Mouse (Mus musculus) heart, embryonic 10.5 days (tissue): ENCODE data around the gene Sdk1. TPM values are rescaled to one million over a fixed set of nuclear protein-coding genes. Genes with fewer than 3 reads are reported as not detected.

Experiments used
- DNase-seq: peaks from one replicate; pipeline ENCODE4 v3.0.0-alpha.2; 2017; ENCODE audit warnings: low spot score
- H3K27ac ChIP-seq: fragments of 300-500 bp; sonication (generic); 2 replicates; pipeline ENCODE4 v1.5.1; 2016; ENCODE audit warnings: mild to moderate bottlenecking
- H3K27me3 ChIP-seq: fragments of 300-500 bp; sonication (generic); 2 replicates; pipeline ENCODE4 v1.6.1; 2016; ENCODE audit warnings: mild to moderate bottlenecking; ENCODE audit not compliant: poor library complexity, insufficient read depth, severe bottlenecking
- H3K36me3 ChIP-seq: fragments of 300-500 bp; sonication (generic); 2 replicates; pipeline ENCODE4 v1.6.1; 2016; ENCODE audit warnings: mild to moderate bottlenecking, moderate library complexity
- H3K4me1 ChIP-seq: fragments of 300-500 bp; sonication (generic); 2 replicates; pipeline ENCODE4 v1.6.1; 2016; ENCODE audit warnings: mild to moderate bottlenecking
- H3K4me3 ChIP-seq: fragments of 300-500 bp; sonication (generic); 2 replicates; pipeline ENCODE4 v1.5.1; 2016; ENCODE audit warnings: mild to moderate bottlenecking, moderate library complexity
- H3K9me3 ChIP-seq: fragments of 300-500 bp; sonication (generic); 2 replicates; pipeline ENCODE4 v1.6.1; 2016; ENCODE audit warnings: mild to moderate bottlenecking, moderate library complexity
- WGBS: fragments of 180-500 bp; shearing (Covaris S2); methylation state at CpG from one replicate; pipeline ENCODE4 v1.1.7; 2016; 5-methylcytosine and 5-hydroxymethylcytosine counted together
- polyA plus RNA-seq: library from polyadenylated mRNA; unstranded; fragments of >200 nt; fragmentation: Nextera tagmentation; extraction: Ambion mirVana; gene quantifications from 2 replicates; pipeline ENCODE4 v1.2.1, GENCODE M21; 2016

The Sdk1 gene
- polyA plus RNA-seq, 1 experiment from 2014 or later, result 3.1 TPM

DNA sequence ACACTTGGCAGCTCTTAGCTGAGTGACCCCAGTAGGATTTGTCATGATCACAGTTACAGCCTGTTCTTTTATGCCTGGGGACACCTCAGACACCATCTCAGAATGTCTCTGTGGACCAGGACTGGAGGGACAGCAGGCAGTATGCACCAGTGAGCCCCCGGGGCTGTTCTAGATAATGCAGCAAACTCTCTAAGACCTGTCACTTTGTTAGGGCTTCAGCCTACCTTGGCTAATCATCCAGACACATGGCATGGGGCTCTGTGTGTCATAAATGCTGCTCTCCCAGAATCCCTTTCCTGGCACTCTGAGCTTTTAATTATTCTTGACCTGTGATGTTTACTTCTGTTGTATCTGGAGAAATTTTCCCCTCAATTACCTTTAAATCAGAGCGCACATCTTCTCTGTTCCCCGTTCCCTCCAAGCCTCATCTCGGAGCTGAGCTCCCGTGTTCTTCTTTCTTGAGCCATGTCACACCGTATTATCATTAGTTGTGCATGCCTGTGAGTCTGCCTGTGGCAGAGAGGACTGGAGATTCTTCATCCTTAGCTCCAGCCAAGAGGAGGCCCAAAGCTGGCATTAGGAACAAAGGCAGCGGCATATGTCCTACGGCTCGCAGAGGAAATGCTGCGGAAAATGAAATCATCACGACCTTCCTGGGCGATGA, 448.3 kb downstream of the Sdk1 start:
- DNase-seq, result no peak
- Histone ChIP-seq H3K4me1 (peaks cover 21% of the 10 kb centered on the region), H3K4me3 (no peak overlapping the region), H3K9me3 (no peaks in the 10 kb centered on the region), H3K36me3 (no peaks in the 10 kb centered on the region), H3K27ac (no peak overlapping the region), H3K27me3 (no peaks in the 10 kb centered on the region)
- 92% methylated on average over 12 of the region's 12 CpGs for WGBS

- Histone ChIP-seq H3K9me3 (no peaks in the 10 kb centered on the region), H3K27me3 (no peaks in the 10 kb centered on the region), H3K36me3 (no peaks in the 10 kb centered on the region), H3K4me1 (peaks cover 29% of the 10 kb centered on the region), H3K27ac (no peak overlapping the region), H3K4me3 (no peak overlapping the region)
- DNase-seq, result no peak
- 80% methylated on average over 7 of the region's 7 CpGs for WGBS
Measured at GRCm38 (mm10) chr5:141691482-141691975, 450.2 kb downstream of the Sdk1 start.

DNA sequence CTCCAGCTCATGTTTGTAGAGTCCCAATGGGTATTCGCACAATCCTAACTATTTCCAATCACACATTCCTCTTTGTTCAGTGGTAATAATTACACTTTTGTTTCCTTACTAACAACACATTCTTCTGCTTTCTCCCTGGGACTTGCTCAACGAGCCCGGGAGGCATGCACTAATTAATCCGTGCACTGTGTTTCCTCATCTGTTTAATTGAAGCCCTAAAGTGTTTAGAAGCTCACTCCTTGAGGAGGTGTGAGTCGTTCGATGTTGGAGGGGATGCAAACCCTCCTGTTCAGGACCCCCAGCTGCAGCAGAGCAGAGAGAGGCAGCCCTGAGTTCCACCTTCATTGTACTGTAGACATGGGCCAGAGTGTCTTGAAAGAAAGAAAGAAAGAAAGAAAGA, 452.4 kb downstream of the Sdk1 start:
- H3K27me3 ChIP-seq, result no peaks in the 10 kb centered on the region
- H3K27ac ChIP-seq, result peak overlapping the region; percentile 36; the same call in 1 of the 2 replicates
- no peak for DNase-seq
- no peaks in the 10 kb centered on the region for H3K9me3 ChIP-seq
- no peaks in the 10 kb centered on the region for H3K36me3 ChIP-seq
- WGBS, result 57% methylated on average over 6 of the region's 6 CpGs
- H3K4me1 ChIP-seq, result peaks cover 34% of the 10 kb centered on the region
- H3K4me3 ChIP-seq, result peak overlapping the region; percentile 33

DNA sequence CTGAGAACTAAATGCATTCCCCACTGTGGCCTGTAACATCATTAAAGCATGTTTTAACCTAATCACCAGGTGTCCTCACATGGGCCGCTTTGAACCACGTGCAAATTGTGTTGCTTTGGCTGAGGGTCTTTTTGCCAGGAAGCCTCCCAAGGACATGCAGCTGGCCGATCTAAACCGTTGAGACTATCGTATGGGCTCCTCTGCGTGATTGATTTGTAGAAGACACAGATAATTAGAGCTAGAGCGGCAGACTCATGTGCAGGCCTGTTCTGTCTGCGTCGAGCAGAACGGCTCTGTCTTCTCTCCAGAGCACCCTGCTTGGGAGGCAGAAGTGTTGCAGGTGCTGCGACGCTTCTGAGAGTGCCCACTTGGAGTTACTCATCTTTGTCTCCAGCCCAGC, 453.6 kb downstream of the Sdk1 start:
- Histone ChIP-seq H3K36me3 (no peaks in the 10 kb centered on the region), H3K27me3 (no peaks in the 10 kb centered on the region), H3K9me3 (no peaks in the 10 kb centered on the region), H3K4me1 (peaks cover 34% of the 10 kb centered on the region), H3K4me3 (no peak overlapping the region), H3K27ac (no peak overlapping the region)
- WGBS, result 54% methylated on average over 12 of the region's 12 CpGs
- no peak for DNase-seq

- Histone ChIP-seq H3K27ac (no peak overlapping the region), H3K27me3 (no peaks in the 10 kb centered on the region), H3K4me3 (no peak overlapping the region), H3K36me3 (no peaks in the 10 kb centered on the region), H3K9me3 (no peaks in the 10 kb centered on the region), H3K4me1 (peaks cover 22% of the 10 kb centered on the region)
- WGBS, result 18% methylated on average over 3 of the region's 3 CpGs
- no peak for DNase-seq
Measured at GRCm38 (mm10) chr5:141698406-141698805, 457.1 kb downstream of the Sdk1 start.

GRCm38 (mm10) chr5:141720751-141721150, 479.5 kb downstream of the Sdk1 start:
- Histone ChIP-seq H3K36me3 (0 out of 2 replicates have a peak, but pooled peaks cover 3% of the 10 kb centered on the region), H3K4me1 (no peaks in the 10 kb centered on the region), H3K9me3 (no peaks in the 10 kb centered on the region), H3K4me3 (no peak overlapping the region), H3K27me3 (no peaks in the 10 kb centered on the region), H3K27ac (no peak overlapping the region)
- WGBS, result 81% methylated on average over 3 of the region's 3 CpGs
- no peak for DNase-seq

- Histone ChIP-seq H3K4me1 (peaks cover 6% of the 10 kb centered on the region; the same call in 1 of the 2 replicates), H3K36me3 (peaks cover 5% of the 10 kb centered on the region; the same call in 1 of the 2 replicates), H3K27ac (no peak overlapping the region), H3K4me3 (no peak overlapping the region), H3K9me3 (no peaks in the 10 kb centered on the region), H3K27me3 (no peaks in the 10 kb centered on the region)
- WGBS, result 53% methylated on average over 2 of the region's 2 CpGs
- no peak for DNase-seq
Measured at GRCm38 (mm10) chr5:141727968-141728367, 486.7 kb downstream of the Sdk1 start.

DNA sequence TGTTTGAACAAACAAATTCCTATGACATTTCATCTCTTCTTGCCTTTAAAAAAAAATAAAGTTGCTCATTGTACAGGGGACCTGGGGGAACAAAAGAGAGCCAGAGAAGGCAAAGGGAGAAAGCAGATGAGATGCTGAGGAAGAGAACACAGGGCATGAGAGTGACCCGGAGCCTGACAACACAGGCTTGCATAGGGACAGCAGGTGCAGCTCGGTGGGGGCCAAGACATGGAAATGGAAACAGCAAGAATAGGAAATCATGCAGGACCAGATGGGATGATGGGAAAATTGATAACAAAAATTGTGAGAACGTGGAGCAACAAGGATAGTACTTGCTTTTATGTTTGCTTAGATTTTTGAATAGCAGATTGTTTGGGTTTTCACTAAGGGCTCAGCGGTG, 488.7 kb downstream of the Sdk1 start:
- WGBS, result 73% methylated on average over 4 of the region's 4 CpGs
- H3K4me1 ChIP-seq, result peaks cover 6% of the 10 kb centered on the region; the same call in 1 of the 2 replicates
- no peaks in the 10 kb centered on the region for H3K27me3 ChIP-seq
- H3K4me3 ChIP-seq, result no peak overlapping the region
- H3K9me3 ChIP-seq, result no peaks in the 10 kb centered on the region
- peaks cover 3% of the 10 kb centered on the region; the same call in 1 of the 2 replicates for H3K36me3 ChIP-seq
- no peak overlapping the region for H3K27ac ChIP-seq
- DNase-seq, result no peak

GRCm38 (mm10) chr5:141738725-141739124, 497.4 kb downstream of the Sdk1 start:
- WGBS, result 74% methylated on average over 5 of the region's 5 CpGs
- H3K27me3 ChIP-seq, result no peaks in the 10 kb centered on the region
- H3K27ac ChIP-seq, result no peak overlapping the region
- DNase-seq, result no peak
- peaks cover 8% of the 10 kb centered on the region for H3K9me3 ChIP-seq
- no peaks in the 10 kb centered on the region; the same call in 1 of the 2 replicates for H3K36me3 ChIP-seq
- H3K4me3 ChIP-seq, result no peak overlapping the region
- H3K4me1 ChIP-seq, result 0 out of 2 replicates have a peak, but pooled peaks cover 4% of the 10 kb centered on the region

DNA sequence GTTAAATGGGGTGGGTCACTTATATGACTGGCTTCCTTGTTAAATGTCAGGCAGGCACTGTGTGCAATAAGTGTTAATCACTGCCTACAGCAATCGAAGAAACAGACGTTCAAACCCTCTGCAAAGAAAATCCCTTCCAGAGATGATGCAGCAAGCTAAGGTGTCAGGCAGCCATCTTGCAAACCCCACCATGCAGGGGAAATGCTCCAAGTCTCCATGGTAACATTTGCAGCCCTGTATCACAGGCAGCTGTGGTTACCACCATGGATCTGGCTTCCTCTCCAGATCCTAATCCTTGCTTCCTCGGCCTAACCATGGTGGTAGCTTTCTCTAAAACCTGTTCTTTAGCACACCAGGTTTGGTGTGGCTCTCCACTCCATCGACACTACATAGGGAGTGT, 507.5 kb downstream of the Sdk1 start:
- Histone ChIP-seq H3K9me3 (no peaks in the 10 kb centered on the region), H3K36me3 (no peaks in the 10 kb centered on the region), H3K27me3 (no peaks in the 10 kb centered on the region), H3K4me3 (no peak overlapping the region), H3K27ac (no peak overlapping the region), H3K4me1 (no peaks in the 10 kb centered on the region)
- DNase-seq, result no peak
- 86% methylated on average over 4 of the region's 4 CpGs for WGBS

- 52% methylated on average over 7 of the region's 7 CpGs for WGBS
- Histone ChIP-seq H3K4me1 (peaks cover 22% of the 10 kb centered on the region), H3K27ac (no peak overlapping the region), H3K36me3 (no peaks in the 10 kb centered on the region), H3K27me3 (no peaks in the 10 kb centered on the region), H3K9me3 (no peaks in the 10 kb centered on the region), H3K4me3 (no peak overlapping the region)
- DNase-seq, result no peak
Measured at GRCm38 (mm10) chr5:141754278-141754677, 513.0 kb downstream of the Sdk1 start.

GRCm38 (mm10) chr5:141758885-141759284, 517.6 kb downstream of the Sdk1 start:
- peak overlapping the region; percentile 49 for H3K27ac ChIP-seq
- no peaks in the 10 kb centered on the region for H3K9me3 ChIP-seq
- H3K4me1 ChIP-seq, result peaks cover 39% of the 10 kb centered on the region
- WGBS, result 29% methylated on average over 8 of the region's 8 CpGs
- peak; percentile 77 for DNase-seq
- no peak overlapping the region; the same call in 1 of the 2 replicates for H3K4me3 ChIP-seq
- H3K27me3 ChIP-seq, result no peaks in the 10 kb centered on the region
- no peaks in the 10 kb centered on the region for H3K36me3 ChIP-seq

DNA sequence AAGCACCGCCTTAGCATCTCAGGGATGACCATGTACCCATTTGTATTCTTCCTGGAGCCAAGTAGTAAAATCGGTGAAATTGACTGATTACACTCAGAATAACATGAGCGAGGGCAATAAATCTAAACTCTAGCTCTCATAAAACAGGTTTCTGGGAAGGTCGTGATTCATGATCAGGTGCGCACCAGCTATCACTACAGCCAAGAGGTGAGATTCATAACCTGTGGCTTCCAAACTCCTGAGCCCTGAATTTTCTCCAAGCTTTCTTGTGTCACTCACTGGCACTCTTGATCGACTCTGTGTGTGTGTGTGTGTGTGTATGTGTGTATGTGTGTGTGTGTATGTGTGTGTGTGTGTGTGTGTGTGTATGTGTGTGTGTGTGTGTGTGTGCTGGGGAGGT, 522.8 kb downstream of the Sdk1 start:
- 92% methylated on average over 6 of the region's 6 CpGs for WGBS
- 0 out of 2 replicates have a peak overlapping the region, but pooled peaks have one; percentile 2 for H3K27ac ChIP-seq

More for the DNA sequence above, 522.8 kb downstream of the Sdk1 start:
- Histone ChIP-seq H3K4me1 (peaks cover 25% of the 10 kb centered on the region), H3K4me3 (no peak overlapping the region), H3K27me3 (no peaks in the 10 kb centered on the region), H3K36me3 (no peaks in the 10 kb centered on the region), H3K9me3 (no peaks in the 10 kb centered on the region)
- no peak for DNase-seq
